Mouse (Mus musculus) E14TG2a.4 (cell line): ENCODE results near the gene Dot1l.

ENCODE experiments used
- CTCF ChIP-seq: conservative IDR thresholded peaks from 2 replicates; pipeline ENCODE4 v1.5.1; 2014; ENCODE audit warnings: low read length
- POU5F1 ChIP-seq: IDR thresholded peaks from 2 replicates; pipeline ENCODE4 v1.6.1; 2014; ENCODE audit warnings: low read length, borderline replicate concordance

GRCm38 (mm10) chr10:80742180-80742978, 12.6 kb upstream of the Dot1l start, which contains the start of gene Ap3d1:
- no peak for TF ChIP-seq CTCF
- TF ChIP-seq POU5F1 = no peak
